ENCODE assay signal across 8 mouse cellular contexts in genomic region chr8:94950046-94950445, GRCm38 (mm10). TPM values are rescaled to one million over a fixed set of nuclear protein-coding genes. Genes with fewer than 3 reads are reported as not detected.
DNase-seq lines count a peak whose midpoint lies in the region; ATAC-seq and TF ChIP-seq lines count a peak whose summit lies in the region.

No protein-coding gene starts in this region.

- H3K27me3 ChIP-seq in G1E (ENCODE audit: insufficient read depth, low read length), result peaks cover 17% of the 10 kb centered on the region
- no peaks in the 10 kb centered on the region for H3K27me3 ChIP-seq in forebrain, embryonic 16.5 days (replicated peaks; ENCODE audit: control insufficient read depth, insufficient read depth, low read length)
- 0 out of 2 replicates have a peak, but pooled peaks cover 7% of the 10 kb centered on the region for H3K27me3 ChIP-seq in hindbrain, embryonic 10.5 days (ENCODE audit: insufficient read depth, poor library complexity, severe bottlenecking)
- H3K27me3 ChIP-seq in lung, embryonic 14.5 days (ENCODE audit: insufficient read depth, low read length), result no peaks in the 10 kb centered on the region

- no peak overlapping the region for H3K4me3 ChIP-seq in G1E (ENCODE audit: low read depth, low read length)
- no peak overlapping the region for H3K4me3 ChIP-seq in forebrain, embryonic 16.5 days (replicated peaks; ENCODE audit: low read length)
- no peak overlapping the region for H3K4me3 ChIP-seq in hindbrain, embryonic 10.5 days
- H3K4me3 ChIP-seq in lung, embryonic 14.5 days (ENCODE audit: low read depth, low read length), result no peak overlapping the region
- no peak overlapping the region for H3K4me3 ChIP-seq in olfactory bulb, adult 2 months (ENCODE audit: insufficient read depth, low read depth, low read length)

- H3K36me3 ChIP-seq in G1E (replicated peaks), result no peaks in the 10 kb centered on the region
- no peaks in the 10 kb centered on the region for H3K36me3 ChIP-seq in forebrain, embryonic 16.5 days (ENCODE audit: control insufficient read depth, insufficient read depth)
- H3K36me3 ChIP-seq in hindbrain, embryonic 10.5 days, result no peaks in the 10 kb centered on the region
- H3K36me3 ChIP-seq in lung, embryonic 14.5 days (ENCODE audit: insufficient read depth), result no peaks in the 10 kb centered on the region

- 18% methylated on average over 4 of the region's 4 CpGs for WGBS in forebrain, embryonic 16.5 days
- WGBS in hindbrain, embryonic 10.5 days, result 26% methylated on average over 4 of the region's 4 CpGs
- WGBS in lung, embryonic 14.5 days, result 20% methylated on average over 4 of the region's 4 CpGs
- 17% methylated on average over 4 of the region's 4 CpGs for WGBS in olfactory bulb, adult 2 months

- H3K4me2 ChIP-seq in forebrain, embryonic 16.5 days (ENCODE audit: low read length), result no peak overlapping the region
- no peak overlapping the region for H3K4me2 ChIP-seq in lung, embryonic 14.5 days

- no peak overlapping the region for H3K9ac ChIP-seq in forebrain, embryonic 16.5 days (replicated peaks; ENCODE audit: low read depth, low read length)
- H3K9ac ChIP-seq in lung, embryonic 14.5 days, result no peak overlapping the region

- H3K4me1 ChIP-seq in G1E (ENCODE audit: insufficient read depth, low read depth, low read length), result peaks cover 46% of the 10 kb centered on the region
- H3K4me1 ChIP-seq in forebrain, embryonic 16.5 days (replicated peaks; ENCODE audit: control insufficient read depth, insufficient read depth, low read length), result peaks cover 24% of the 10 kb centered on the region
- peaks cover 21% of the 10 kb centered on the region for H3K4me1 ChIP-seq in hindbrain, embryonic 10.5 days (replicated peaks)
- H3K4me1 ChIP-seq in lung, embryonic 14.5 days (ENCODE audit: insufficient read depth), result 0 out of 2 replicates have a peak, but pooled peaks cover 4% of the 10 kb centered on the region
- H3K4me1 ChIP-seq in olfactory bulb, adult 2 months (ENCODE audit: control insufficient read depth, insufficient read depth, low read length), result peaks cover 11% of the 10 kb centered on the region

- DNase-seq in G1E (ENCODE audit: low spot score), result peak; percentile 41
- DNase-seq in hindbrain, embryonic 10.5 days (ENCODE audit: low spot score), result peak; percentile 83
- peak; percentile 78 to 88 for DNase-seq in layer of hippocampus, adult 8-10 months (ENCODE audit: low spot score in 2 of 2)
- DNase-seq in lung, embryonic 14.5 days, result peak; percentile 87
- peak; percentile 40 to 44 for DNase-seq in thymus, adult 18-20 months

- peak; percentile 99 for TF ChIP-seq CTCF in G1E (IDR thresholded peaks at IDR 0.05; ENCODE audit: low read depth, low read length)
- peak; percentile 99 for TF ChIP-seq CTCF in lung, embryonic 14.5 days (IDR thresholded peaks at IDR 0.05; ENCODE audit: low read depth)
- TF ChIP-seq CTCF in olfactory bulb, adult 2 months (IDR thresholded peaks at IDR 0.05; ENCODE audit: insufficient read depth, low read depth, low read length), result peak; percentile 41

- peak; percentile 43 for ATAC-seq in G1E (ENCODE audit: extremely low read depth, insufficient number of reproducible peaks, low FRiP score, poor library complexity, severe bottlenecking)
- peak; percentile 81 for ATAC-seq in cerebellum, adult (ENCODE audit: insufficient number of reproducible peaks, low FRiP score, low TSS enrichment)
- peak; percentile 68 for ATAC-seq in forebrain, embryonic 16.5 days
- peak; percentile 53; the same call in 1 of the 2 replicates for ATAC-seq in lung, embryonic 14.5 days (ENCODE audit: insufficient read depth)

- no peak for TF ChIP-seq POLR2A in olfactory bulb, adult 2 months (IDR thresholded peaks at IDR 0.05; ENCODE audit: insufficient read depth, low read depth, low read length)

- H3K9me3 ChIP-seq in G1E (replicated peaks), result no peaks in the 10 kb centered on the region
- no peaks in the 10 kb centered on the region for H3K9me3 ChIP-seq in forebrain, embryonic 16.5 days (ENCODE audit: control insufficient read depth, low read length)
- no peaks in the 10 kb centered on the region for H3K9me3 ChIP-seq in hindbrain, embryonic 10.5 days
- H3K9me3 ChIP-seq in lung, embryonic 14.5 days (ENCODE audit: low read depth, low read length), result no peaks in the 10 kb centered on the region

- no peak overlapping the region for H3K27ac ChIP-seq in forebrain, embryonic 16.5 days (ENCODE audit: low read length)
- no peak overlapping the region for H3K27ac ChIP-seq in hindbrain, embryonic 10.5 days
- H3K27ac ChIP-seq in lung, embryonic 14.5 days (ENCODE audit: low read depth), result no peak overlapping the region
- H3K27ac ChIP-seq in olfactory bulb, adult 2 months (ENCODE audit: insufficient read depth, low read depth, low read length), result no peak overlapping the region

RNA-seq across cellular contexts. Expression of gene Adgrg1, which starts 24.5 kb away (rescaled TPM):
- total RNA-seq in G1E (2014; fragmentation: Nextera tagmentation) (339 and 345 TPM in 2 replicates), G1E (2017) (54.0 and 57.7 TPM in 2 replicates)
- 211 and 229 TPM in 2 replicates for polyA plus RNA-seq in G1E (2012)
- 132 and 152 TPM in 2 replicates for polyA plus RNA-seq in forebrain, embryonic 16.5 days (2015; fragmentation: Nextera tagmentation; extraction: Ambion mirVana)
- 101 and 186 TPM in 2 replicates for polyA plus RNA-seq in hindbrain, embryonic 10.5 days (2016; fragmentation: Nextera tagmentation; extraction: Ambion mirVana)
- total RNA-seq in layer of hippocampus, adult 8-10 months (2022), result 10 to 100 TPM; 81.5 to 97.4 (median 90.2) TPM
- polyA plus RNA-seq in lung, embryonic 14.5 days (2014; fragmentation: Nextera tagmentation; extraction: Ambion mirVana), result 33.8 and 45.3 TPM in 2 replicates
- not detected in 2 replicates for polyA plus RNA-seq in olfactory bulb, adult 2 months (2012; ENCODE audit: insufficient read depth, insufficient read length, low replicate concordance, missing spikeins)

RNA-seq across cellular contexts. Expression of gene Adgrg5, which starts 26.6 kb away (rescaled TPM):
- total RNA-seq in G1E (2014; fragmentation: Nextera tagmentation), result 3.2 and 6.4 TPM in 2 replicates
- total RNA-seq in G1E (2017), result 0.76 and 0.87 TPM in 2 replicates
- polyA plus RNA-seq in G1E (2012), result 1.9 and 2.9 TPM in 2 replicates
- polyA plus RNA-seq in forebrain, embryonic 16.5 days (2015; fragmentation: Nextera tagmentation; extraction: Ambion mirVana), result not detected in 2 replicates
- polyA plus RNA-seq in hindbrain, embryonic 10.5 days (2016; fragmentation: Nextera tagmentation; extraction: Ambion mirVana), result 0.22 and 0.68 TPM in 2 replicates
- total RNA-seq in layer of hippocampus, adult 8-10 months (2022), result under 1 TPM in 2 of 4 experiments, not detected in 2; 0.73 to 0.85 TPM
- 0.18 and 0.21 TPM in 2 replicates for polyA plus RNA-seq in lung, embryonic 14.5 days (2014; fragmentation: Nextera tagmentation; extraction: Ambion mirVana)
- not detected in 2 replicates for polyA plus RNA-seq in olfactory bulb, adult 2 months (2012; ENCODE audit: insufficient read depth, insufficient read length, low replicate concordance, missing spikeins)

RNA-seq across cellular contexts. Expression of gene Ccdc102a, which starts 32.1 kb away (rescaled TPM):
- total RNA-seq in G1E (2014; fragmentation: Nextera tagmentation) (5.5 and 7.7 TPM in 2 replicates), G1E (2017) (3.3 and 4.5 TPM in 2 replicates)
- polyA plus RNA-seq in G1E (2012), result 20.5 and 26.3 TPM in 2 replicates
- 4.6 and 5.7 TPM in 2 replicates for polyA plus RNA-seq in forebrain, embryonic 16.5 days (2015; fragmentation: Nextera tagmentation; extraction: Ambion mirVana)
- polyA plus RNA-seq in hindbrain, embryonic 10.5 days (2016; fragmentation: Nextera tagmentation; extraction: Ambion mirVana), result 15.7 and 17.5 TPM in 2 replicates
- 1 to 10 TPM; 1.0 to 2.6 (median 1.4) TPM for total RNA-seq in layer of hippocampus, adult 8-10 months (2022)
- polyA plus RNA-seq in lung, embryonic 14.5 days (2014; fragmentation: Nextera tagmentation; extraction: Ambion mirVana), result 29.9 and 34.1 TPM in 2 replicates
- not detected in 2 replicates for polyA plus RNA-seq in olfactory bulb, adult 2 months (2012; ENCODE audit: insufficient read depth, insufficient read length, low replicate concordance, missing spikeins)

Comparison
In these comparisons a context has a peak if more than half of its experiments do, and no peak if none do; other contexts are left out.
1. CTCF ChIP-seq: peak in every context shown above with its lines; median percentile 99 in G1E; 99 in lung, embryonic 14.5 days; 41 in olfactory bulb, adult 2 months.